Mouse (Mus musculus): ENCODE results near the gene Arhgap45. TPM values are rescaled to one million over a fixed set of nuclear protein-coding genes. Genes with fewer than 3 reads are reported as not detected.

Gene Arhgap45
- polyA plus RNA-seq, 1 experiment from 2014 or later: 9.1 TPM

DNA sequence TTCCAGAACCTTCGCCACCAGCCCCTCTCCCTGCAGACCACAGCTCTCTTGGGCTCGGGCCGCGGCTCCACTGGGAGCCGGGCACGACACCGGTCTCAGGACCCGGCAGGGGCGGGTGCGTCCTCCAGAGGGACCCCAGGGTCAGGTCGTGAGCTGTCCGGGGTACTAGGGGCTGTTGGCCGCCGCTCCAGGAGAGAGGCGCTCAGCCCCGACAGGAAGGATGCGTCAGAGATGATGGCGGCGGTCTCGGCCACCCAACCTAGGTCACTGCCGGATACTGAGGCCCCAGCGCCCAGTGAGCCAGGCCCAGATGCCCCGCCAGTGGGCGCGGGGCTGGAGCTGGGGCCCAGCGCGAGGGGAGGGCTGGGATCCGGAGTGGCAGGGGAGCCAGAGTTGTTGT, 39.1 kb upstream of the Arhgap45 start:
- Histone ChIP-seq H3K4me1 (peaks cover under 1% of the 10 kb centered on the region), H3K4me2 (no peak overlapping the region), H3K9me3 (no peaks in the 10 kb centered on the region; the same call in 1 of the 2 replicates), H3K4me3 (replicated peaks) (no peak overlapping the region), H3K27ac (no peak overlapping the region), H3K9ac (no peak overlapping the region), H3K36me3 (peaks cover 48% of the 10 kb centered on the region), H3K27me3 (replicated peaks) (peaks cover under 1% of the 10 kb centered on the region; the same call in 1 of the 2 replicates)
- 90% methylated on average over 28 of the region's 28 CpGs for WGBS
- ATAC-seq (ENCODE audit: insufficient read depth, low FRiP score, low read depth): no peak

DNA sequence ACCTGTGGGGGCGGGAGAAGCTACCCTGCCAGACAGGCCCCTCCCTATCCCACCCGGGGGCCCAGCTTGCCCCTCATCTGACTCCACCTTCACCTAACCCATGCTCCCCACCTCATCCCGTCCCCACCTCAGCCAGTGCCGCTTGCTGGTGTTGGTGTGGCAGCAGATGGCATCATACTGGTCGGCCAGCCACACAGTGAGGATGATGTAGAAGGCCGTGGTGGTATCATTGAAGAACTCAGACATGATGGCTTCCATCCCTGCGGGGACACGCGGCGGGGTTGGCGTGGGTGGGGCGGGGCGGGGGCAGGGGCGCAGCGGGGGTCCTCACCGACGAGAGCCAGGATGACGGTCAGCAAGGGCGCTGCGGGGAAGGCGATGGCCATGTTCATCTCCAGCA, 38.4 kb upstream of the Arhgap45 start:
- H3K4me3 ChIP-seq (replicated peaks): no peak overlapping the region
- H3K27ac ChIP-seq: no peak overlapping the region
- 96% methylated on average over 21 of the region's 21 CpGs for WGBS
- H3K9ac ChIP-seq: no peak overlapping the region
- no peak overlapping the region for H3K4me2 ChIP-seq
- no peaks in the 10 kb centered on the region; the same call in 1 of the 2 replicates for H3K9me3 ChIP-seq
- peaks cover 48% of the 10 kb centered on the region for H3K36me3 ChIP-seq
- H3K27me3 ChIP-seq (replicated peaks): no peaks in the 10 kb centered on the region; the same call in 1 of the 2 replicates
- H3K4me1 ChIP-seq: peaks cover 8% of the 10 kb centered on the region
- no peak for ATAC-seq (ENCODE audit: insufficient read depth, low FRiP score, low read depth)

DNA sequence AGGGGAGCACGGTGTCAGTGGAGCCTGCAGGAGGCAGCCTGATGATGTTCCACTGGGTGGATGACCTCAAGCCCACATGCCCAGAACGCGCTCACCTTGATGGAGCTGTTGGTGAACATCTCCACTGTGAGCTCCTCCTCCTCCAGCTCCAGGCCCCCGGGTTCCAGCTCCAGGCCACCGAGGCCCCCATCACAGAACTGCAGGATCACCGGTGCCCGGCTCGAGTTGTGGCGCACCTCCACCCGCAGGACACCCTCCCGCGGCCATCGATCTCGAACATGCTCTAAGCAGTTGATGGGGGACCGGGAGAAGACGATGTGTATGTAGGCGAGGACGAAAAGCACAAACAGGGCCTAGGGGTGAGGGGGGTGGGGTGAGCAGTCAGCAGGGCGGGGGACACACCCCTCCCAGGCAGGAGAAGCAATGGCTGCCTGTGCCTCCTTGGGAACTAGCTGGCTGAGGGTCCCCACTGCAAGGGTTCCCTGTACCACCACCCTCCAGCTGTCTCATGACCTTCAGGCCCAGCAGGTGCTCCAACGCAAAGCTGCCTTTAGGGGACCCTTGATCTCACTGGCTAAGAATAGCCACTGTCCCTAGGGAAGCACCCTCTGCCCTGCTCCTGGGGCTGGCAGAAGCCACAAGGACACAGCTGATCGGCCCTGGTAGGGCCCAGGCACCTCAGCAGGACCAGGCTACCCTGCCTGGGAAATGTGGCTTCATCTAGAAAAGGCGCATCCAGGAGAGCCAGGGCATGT, 36.9 kb upstream of the Arhgap45 start:
- H3K4me1 ChIP-seq: peaks cover 14% of the 10 kb centered on the region
- no peak overlapping the region for H3K4me3 ChIP-seq (replicated peaks)
- 94% methylated on average over 22 of the region's 22 CpGs for WGBS
- no peak overlapping the region for H3K27ac ChIP-seq
- H3K27me3 ChIP-seq (replicated peaks): no peaks in the 10 kb centered on the region
- no peaks in the 10 kb centered on the region; the same call in 1 of the 2 replicates for H3K9me3 ChIP-seq
- H3K36me3 ChIP-seq: peaks cover 45% of the 10 kb centered on the region
- no peak overlapping the region for H3K9ac ChIP-seq
- ATAC-seq (ENCODE audit: insufficient read depth, low FRiP score, low read depth): no peak
- no peak overlapping the region for H3K4me2 ChIP-seq

DNA sequence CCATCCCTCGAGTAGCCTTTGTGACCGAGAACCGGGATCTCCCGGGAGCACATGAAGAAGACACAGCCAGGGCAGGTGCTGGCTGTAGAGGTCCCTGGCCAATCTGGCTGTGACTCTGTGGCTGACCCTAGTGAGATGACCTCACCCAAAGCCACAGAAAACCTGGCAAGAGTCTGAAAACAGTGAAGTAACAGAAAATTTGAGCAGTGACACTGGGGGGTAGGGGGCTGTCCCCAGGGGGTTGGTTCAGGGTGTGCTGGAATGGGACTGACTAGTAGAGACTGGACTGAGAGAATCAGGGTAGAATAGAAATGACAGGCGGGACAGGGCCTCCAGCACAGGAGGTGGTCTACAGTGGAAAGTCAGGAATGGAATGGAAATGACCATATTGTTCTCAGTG, 33.2 kb upstream of the Arhgap45 start:
- no peaks in the 10 kb centered on the region for H3K27me3 ChIP-seq (replicated peaks)
- peak overlapping the region; percentile 85 for H3K4me2 ChIP-seq
- WGBS: 77% methylated on average over 5 of the region's 5 CpGs
- H3K4me1 ChIP-seq: peaks cover 39% of the 10 kb centered on the region
- no peaks in the 10 kb centered on the region for H3K9me3 ChIP-seq
- H3K4me3 ChIP-seq (replicated peaks): peak overlapping the region; percentile 73
- H3K36me3 ChIP-seq: peaks cover 17% of the 10 kb centered on the region
- peak overlapping the region; percentile 99; the same call in 1 of the 2 replicates for H3K27ac ChIP-seq
- peak overlapping the region; percentile 84 for H3K9ac ChIP-seq
- ATAC-seq (ENCODE audit: insufficient read depth, low FRiP score, low read depth): no peak

DNA sequence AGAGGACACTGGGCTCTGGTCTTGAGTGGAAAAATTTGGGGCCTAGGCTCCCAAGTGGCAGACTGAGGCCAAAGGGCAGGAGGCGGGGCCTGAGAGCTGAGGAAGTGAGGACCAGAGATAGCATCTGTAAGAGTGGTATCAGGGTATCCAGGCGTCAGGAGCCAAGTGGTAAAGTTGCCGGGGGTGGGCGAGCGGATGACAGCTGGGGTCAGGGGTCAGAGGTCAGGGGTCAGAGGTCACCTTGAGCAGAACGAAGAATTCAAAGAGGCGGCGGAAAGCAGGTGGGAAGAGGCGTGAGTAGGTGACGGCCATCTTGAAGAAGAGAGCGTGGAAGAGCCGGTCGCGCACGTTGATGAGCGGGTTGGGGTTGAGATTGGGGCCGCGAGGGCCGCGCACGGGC, 32.8 kb upstream of the Arhgap45 start:
- under 1% methylated on average over 21 of the region's 21 CpGs for WGBS

DNA sequence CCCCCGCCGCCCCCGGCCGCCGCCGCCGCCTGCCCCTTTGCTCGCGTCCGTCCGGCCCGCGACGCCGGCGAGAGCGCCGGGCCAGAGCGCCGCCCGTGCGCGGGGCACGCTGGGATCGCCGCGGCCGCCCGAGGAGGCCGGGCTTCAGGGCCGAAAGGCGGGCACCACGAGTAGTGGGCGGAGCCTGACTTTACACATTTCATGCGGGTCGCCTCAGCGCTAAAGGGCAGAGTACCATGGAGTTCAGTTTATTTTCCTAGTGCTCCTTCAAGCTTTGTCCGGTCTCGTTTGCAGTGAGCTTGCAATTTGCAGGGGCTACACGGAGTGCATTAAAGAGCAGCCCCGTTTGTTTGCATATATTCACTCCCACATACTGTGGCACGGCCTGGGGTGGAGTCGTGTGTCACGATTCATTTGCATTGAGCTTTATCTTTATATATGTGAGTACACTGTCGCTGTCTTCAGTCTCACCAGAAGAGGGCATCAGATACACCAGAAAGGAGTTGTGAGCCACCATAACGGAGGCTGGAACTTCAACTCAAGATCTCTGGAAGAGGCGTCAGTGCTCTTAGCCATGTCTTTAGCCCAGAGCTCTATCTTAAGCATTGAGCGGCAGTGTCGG, 32.1 kb upstream of the Arhgap45 start, which contains the start of gene Tmem259:
Gene Tmem259, minus strand, starts transcription at position 136 of the 622 bp plus-strand sequence.
- WGBS: under 1% methylated on average over 49 of the region's 49 CpGs
- Histone ChIP-seq H3K4me1 (peaks cover 41% of the 10 kb centered on the region), H3K9ac (peak within 1 kb of the TSS; percentile 84), H3K27me3 (replicated peaks) (no peaks in the 10 kb centered on the region), H3K36me3 (peaks cover 6% of the 10 kb centered on the region), H3K27ac (peak within 1 kb of the TSS; percentile 99), H3K4me3 (replicated peaks) (peak within 1 kb of the TSS; percentile 73), H3K4me2 (peak within 1 kb of the TSS; percentile 85), H3K9me3 (no peaks in the 10 kb centered on the region)
- peak; percentile 74 for ATAC-seq (ENCODE audit: insufficient read depth, low FRiP score, low read depth)

More for the DNA sequence above, 32.8 kb upstream of the Arhgap45 start:
- ATAC-seq (ENCODE audit: insufficient read depth, low FRiP score, low read depth): no peak
- Histone ChIP-seq H3K9ac (peak overlapping the region; percentile 84), H3K9me3 (no peaks in the 10 kb centered on the region), H3K4me2 (peak overlapping the region; percentile 85), H3K4me1 (peaks cover 39% of the 10 kb centered on the region), H3K27ac (peak overlapping the region; percentile 99), H3K4me3 (replicated peaks) (peak overlapping the region; percentile 73), H3K27me3 (replicated peaks) (no peaks in the 10 kb centered on the region), H3K36me3 (peaks cover 12% of the 10 kb centered on the region)

DNA sequence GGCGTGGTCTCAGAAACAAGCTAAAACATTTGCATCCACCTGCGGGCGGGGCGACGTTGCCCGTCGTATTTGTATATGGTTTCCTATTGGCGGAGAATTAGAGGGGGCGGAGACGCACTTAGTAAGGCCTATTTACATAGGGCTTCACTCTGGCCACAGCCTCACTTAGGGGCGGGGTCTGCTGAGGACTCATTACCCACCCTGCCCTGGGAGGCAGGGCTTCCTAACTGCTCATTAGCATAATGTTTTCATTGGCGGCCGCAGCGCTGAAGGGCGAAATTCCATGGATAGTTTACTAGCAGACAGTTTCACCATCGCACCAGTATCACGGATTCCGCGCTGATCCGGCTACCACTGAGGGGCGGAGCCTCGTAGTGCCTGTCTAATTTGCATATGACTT, 31.6 kb upstream of the Arhgap45 start:
- H3K27me3 ChIP-seq (replicated peaks): no peaks in the 10 kb centered on the region
- H3K27ac ChIP-seq: peak overlapping the region; percentile 99
- peak; percentile 91 for ATAC-seq (ENCODE audit: insufficient read depth, low FRiP score, low read depth)
- H3K36me3 ChIP-seq: peaks cover 4% of the 10 kb centered on the region; the same call in 1 of the 2 replicates
- peak overlapping the region; percentile 85 for H3K4me2 ChIP-seq
- no peaks in the 10 kb centered on the region for H3K9me3 ChIP-seq
- H3K4me3 ChIP-seq (replicated peaks): peak overlapping the region; percentile 73
- WGBS: under 1% methylated on average over 22 of the region's 22 CpGs
- peaks cover 46% of the 10 kb centered on the region for H3K4me1 ChIP-seq
- H3K9ac ChIP-seq: peak overlapping the region; percentile 55

DNA sequence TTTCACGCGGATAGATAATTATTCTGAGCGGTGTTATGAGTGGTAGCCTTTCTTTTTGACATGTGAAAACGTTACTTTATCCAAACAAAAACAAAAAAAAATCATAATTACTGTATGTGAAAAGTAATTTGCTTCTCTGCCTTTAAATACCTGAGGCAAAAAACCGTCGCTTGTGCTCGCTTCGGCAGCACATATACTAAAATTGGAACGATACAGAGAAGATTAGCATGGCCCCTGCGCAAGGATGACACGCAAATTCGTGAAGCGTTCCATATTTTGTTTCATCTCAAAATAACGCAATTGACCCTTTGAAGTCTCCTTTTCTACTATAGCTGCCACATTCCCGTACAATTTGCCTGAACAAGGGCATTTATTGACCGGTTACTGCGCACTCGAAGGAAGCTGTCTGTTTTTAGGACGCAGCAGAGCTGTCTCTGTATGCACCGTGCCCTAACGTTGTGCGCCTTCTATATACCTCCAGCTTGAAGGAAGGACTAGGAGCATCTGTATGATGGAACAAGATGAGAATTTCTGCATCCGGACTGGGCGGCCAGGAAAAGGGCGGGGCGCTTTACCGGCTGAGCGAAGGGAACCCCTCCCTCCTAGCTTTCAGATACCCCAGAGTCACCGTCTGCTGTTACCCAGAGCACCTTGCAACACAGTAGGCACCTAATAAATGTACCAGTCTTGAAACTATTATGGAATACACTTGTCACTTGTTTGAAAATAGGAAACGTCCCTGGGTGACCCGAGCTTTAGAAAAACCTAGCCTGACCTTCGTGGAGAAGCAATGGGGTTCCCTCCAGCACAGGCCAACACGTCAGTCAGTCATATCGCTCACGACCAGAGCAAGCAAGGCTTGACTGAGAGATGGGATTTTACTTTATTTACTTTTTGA, 30.9 kb upstream of the Arhgap45 start:
- Histone ChIP-seq H3K9me3 (no peaks in the 10 kb centered on the region), H3K27ac (peak overlapping the region; percentile 99), H3K4me2 (peak overlapping the region; percentile 85), H3K36me3 (peaks cover 4% of the 10 kb centered on the region; the same call in 1 of the 2 replicates), H3K27me3 (replicated peaks) (no peaks in the 10 kb centered on the region), H3K4me3 (replicated peaks) (peak overlapping the region; percentile 73), H3K4me1 (peaks cover 49% of the 10 kb centered on the region), H3K9ac (peak overlapping the region; percentile 55)
- 2% methylated on average over 35 of the region's 35 CpGs for WGBS
- no peak for ATAC-seq (ENCODE audit: insufficient read depth, low FRiP score, low read depth)

DNA sequence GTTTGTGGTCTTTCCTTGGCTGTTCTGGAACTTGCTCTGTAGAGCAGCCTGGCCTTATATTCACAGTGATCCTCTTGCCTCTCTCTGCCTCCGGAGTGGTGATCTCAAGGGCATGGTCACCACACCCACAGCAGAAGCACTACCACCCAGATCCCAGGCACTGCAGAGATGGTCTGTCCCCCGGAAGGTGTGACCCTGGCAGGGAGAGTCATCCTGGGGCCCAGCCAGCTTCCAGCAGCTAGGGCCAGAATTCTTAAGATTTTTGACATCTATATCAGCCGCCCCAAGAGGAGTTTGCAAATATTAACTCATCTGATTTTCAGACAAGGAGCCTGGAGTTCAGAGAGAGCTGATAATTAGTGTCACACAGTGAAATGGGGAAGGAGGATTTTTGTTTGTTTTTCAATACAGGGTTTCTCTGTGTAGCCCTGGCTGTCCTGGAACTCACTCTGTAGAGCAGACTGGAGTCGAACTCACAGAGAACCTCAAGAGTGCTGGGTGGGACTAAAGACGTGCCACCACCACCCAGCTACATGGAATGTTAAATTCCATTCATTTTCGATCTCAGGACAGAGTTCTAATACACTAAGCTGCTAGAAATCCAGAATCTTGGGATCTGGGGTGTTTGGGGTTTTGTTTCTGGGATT, 30.1 kb upstream of the Arhgap45 start:
- peak overlapping the region; percentile 85 for H3K4me2 ChIP-seq
- peak overlapping the region; percentile 73 for H3K4me3 ChIP-seq (replicated peaks)
- peaks cover 8% of the 10 kb centered on the region for H3K36me3 ChIP-seq
- 22% methylated on average over 6 of the region's 6 CpGs for WGBS
- H3K27ac ChIP-seq: peak overlapping the region; percentile 99
- peaks cover 49% of the 10 kb centered on the region for H3K4me1 ChIP-seq
- peak overlapping the region; percentile 55; the same call in 1 of the 2 replicates for H3K9ac ChIP-seq
- H3K27me3 ChIP-seq (replicated peaks): no peaks in the 10 kb centered on the region
- H3K9me3 ChIP-seq: no peaks in the 10 kb centered on the region
- ATAC-seq (ENCODE audit: insufficient read depth, low FRiP score, low read depth): no peak

DNA sequence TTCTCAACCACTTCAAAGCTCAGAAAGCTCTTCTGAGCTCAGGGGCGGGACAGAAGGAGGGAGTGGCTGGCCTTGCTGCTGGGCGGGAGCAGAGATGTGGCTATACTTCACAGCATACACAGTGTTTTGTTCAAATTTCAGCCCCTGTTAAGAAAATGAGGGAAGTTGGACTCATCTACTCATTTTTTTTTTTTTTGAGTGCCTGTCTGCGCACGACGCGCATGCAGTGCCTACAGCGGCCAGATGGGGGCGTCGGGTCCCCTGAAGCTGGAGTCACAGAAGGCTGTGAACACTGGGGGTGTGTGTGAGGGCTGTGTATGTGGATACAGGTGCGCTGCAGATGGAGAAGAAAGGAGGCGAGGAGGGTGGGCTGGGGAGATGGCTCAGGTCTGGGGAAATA, 29.5 kb upstream of the Arhgap45 start:
- no peaks in the 10 kb centered on the region for H3K9me3 ChIP-seq
- WGBS: 3% methylated on average over 11 of the region's 11 CpGs
- peaks cover 12% of the 10 kb centered on the region for H3K36me3 ChIP-seq
- H3K4me2 ChIP-seq: peak overlapping the region; percentile 85
- no peak for ATAC-seq (ENCODE audit: insufficient read depth, low FRiP score, low read depth)
- peak overlapping the region; percentile 63; the same call in 1 of the 2 replicates for H3K4me3 ChIP-seq (replicated peaks)
- H3K9ac ChIP-seq: 0 out of 2 replicates have a peak overlapping the region, but pooled peaks have one; percentile 76
- no peaks in the 10 kb centered on the region for H3K27me3 ChIP-seq (replicated peaks)
- peaks cover 49% of the 10 kb centered on the region for H3K4me1 ChIP-seq
- H3K27ac ChIP-seq: peak overlapping the region; percentile 99

All from stomach, embryonic 15.5 days (tissue).